ENCODE assay signal across 22 mouse cellular contexts in genomic region chr2:136095978-136096377, GRCm38 (mm10). TPM values are rescaled to one million over a fixed set of nuclear protein-coding genes. Genes with fewer than 3 reads are reported as not detected.
"Had no signal": no experiment of that assay in that cellular context is flagged by ENCODE, and none has a peak within 500 bp of the region (broad histone marks: within the 10 kb centered on the region; RNA-seq: fewer than 3 reads in every experiment).

No protein-coding gene starts in this region.

- H3K36me3 ChIP-seq: midbrain, embryonic 10.5 days; midbrain, embryonic 12.5 days had no signal

- H3K27me3 ChIP-seq: midbrain, embryonic 12.5 days; neural tube, embryonic 13.5 days; neural tube, embryonic 15.5 days had no signal

- H3K4me1 ChIP-seq: midbrain, embryonic 10.5 days; midbrain, embryonic 12.5 days; neural tube, embryonic 13.5 days; neural tube, embryonic 15.5 days had no signal

- DNase-seq: lung, adult 18-20 months; lung, postnatal 10 days; lung, postnatal 4 days; midbrain, embryonic 14.5 days; retina, postnatal 1 day; right cerebral cortex, adult 18-20 months; right cerebral cortex, postnatal 25 days; right cerebral cortex, postnatal 4 days; spleen, adult 18-20 months; thymus, adult 18-20 months; thymus, postnatal 14 days; thymus, postnatal 36 days had no signal

- H3K27ac ChIP-seq: midbrain, embryonic 10.5 days; midbrain, embryonic 12.5 days; neural tube, embryonic 13.5 days; neural tube, embryonic 15.5 days had no signal

- H3K4me3 ChIP-seq: midbrain, embryonic 10.5 days; midbrain, embryonic 12.5 days; myocyte; neural tube, embryonic 13.5 days; neural tube, embryonic 15.5 days had no signal

- H3K9ac ChIP-seq: lung, embryonic 14.5 days; midbrain, embryonic 12.5 days; neural tube, embryonic 13.5 days; neural tube, embryonic 15.5 days had no signal

- H3K4me2 ChIP-seq: lung, embryonic 14.5 days; midbrain, embryonic 12.5 days; neural tube, embryonic 13.5 days; neural tube, embryonic 15.5 days had no signal

- ATAC-seq: midbrain, embryonic 16.5 days had no signal

- H3K9me3 ChIP-seq: midbrain, embryonic 10.5 days; midbrain, embryonic 12.5 days; neural tube, embryonic 13.5 days; neural tube, embryonic 15.5 days had no signal

RNA-seq across cellular contexts. Expression of gene Lamp5, which starts 43.9 kb away (rescaled TPM):
- polyA plus RNA-seq: myocyte; small intestine, adult 2 months; stomach, embryonic 14.5 days; thymus, postnatal 0 days had no signal
